Mouse (Mus musculus) fat pad, adult 2 months (tissue): Measurements from ENCODE around the gene Cabp1.

Source experiments
- DNase-seq: peaks from one replicate; pipeline ENCODE4 v3.0.0-alpha.2; 2011; ENCODE audit warnings: low read depth, low spot score; ENCODE audit errors: extremely low read depth

The Cabp1 gene

DNA sequence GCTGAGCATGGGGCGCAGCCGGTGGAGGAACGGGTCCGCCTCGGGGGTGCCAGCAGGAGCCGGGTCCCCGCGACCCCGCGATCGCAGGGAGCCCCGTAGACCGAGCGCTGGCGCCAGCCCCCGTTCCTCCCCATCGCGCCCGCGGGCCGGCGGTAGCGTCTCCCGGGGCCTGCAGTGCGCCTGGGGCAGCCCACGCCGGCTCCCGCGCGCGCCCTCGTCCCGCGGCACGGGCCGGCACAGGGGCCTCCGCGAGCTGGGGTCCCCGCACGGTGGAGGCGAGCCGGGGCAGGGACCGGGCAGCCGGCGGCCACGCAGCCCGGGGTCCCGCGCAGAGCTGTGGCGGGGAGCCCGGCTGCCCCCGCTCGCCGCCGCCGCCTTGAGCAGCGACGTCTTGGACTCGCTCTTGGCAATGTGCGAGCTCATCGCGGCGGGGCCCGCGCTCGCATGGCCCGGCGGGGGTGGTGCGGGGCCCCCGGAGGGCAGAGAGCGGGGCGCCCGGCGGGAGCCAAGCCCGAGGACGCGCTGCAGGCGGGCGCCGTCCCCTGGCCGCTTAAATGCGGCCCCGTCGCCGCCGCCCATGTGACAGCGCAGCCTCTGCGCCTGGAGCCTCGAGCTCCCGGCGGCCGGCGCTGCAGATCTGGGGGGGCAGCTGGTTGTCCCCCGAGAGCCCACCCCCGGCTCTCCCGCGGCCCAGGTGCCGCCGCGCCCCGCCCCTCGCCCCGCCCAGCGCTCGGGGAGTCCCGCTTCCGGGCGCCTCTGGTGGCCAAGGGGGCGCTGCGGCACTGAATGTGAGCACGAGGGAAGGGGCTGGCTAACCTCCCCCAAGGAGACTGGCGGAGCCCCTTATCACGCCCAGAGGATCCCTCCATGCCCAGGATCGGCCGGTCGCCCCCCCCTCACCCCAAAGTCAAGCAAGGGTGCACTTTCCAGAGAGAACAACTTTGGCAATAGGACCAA lies at the start of gene Cabp1:
Gene Cabp1, minus strand, starts transcription at position 713 of the 957 bp plus-strand sequence.
- no peak for DNase-seq

DNA sequence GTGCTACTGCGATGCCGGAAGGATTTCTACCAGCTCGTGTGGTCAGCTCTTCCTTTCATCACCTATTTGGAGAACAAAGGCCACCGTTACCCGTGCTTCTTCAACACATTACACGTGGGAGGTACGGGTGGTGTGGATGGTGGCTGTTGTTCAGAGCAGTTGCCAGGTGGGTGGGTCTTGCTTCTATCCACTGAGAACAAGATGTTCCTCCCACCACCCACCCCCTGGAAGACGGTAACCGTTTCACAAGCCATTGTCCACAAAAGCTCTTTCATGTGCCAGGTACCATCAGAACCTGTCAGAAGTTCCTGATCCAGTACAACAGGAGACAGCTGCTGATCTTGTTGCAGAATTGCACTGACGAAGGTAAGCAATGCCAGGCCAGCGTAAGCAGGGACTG lies 46.0 kb upstream of the Cabp1 start:
- DNase-seq = peak; percentile 85

DNA sequence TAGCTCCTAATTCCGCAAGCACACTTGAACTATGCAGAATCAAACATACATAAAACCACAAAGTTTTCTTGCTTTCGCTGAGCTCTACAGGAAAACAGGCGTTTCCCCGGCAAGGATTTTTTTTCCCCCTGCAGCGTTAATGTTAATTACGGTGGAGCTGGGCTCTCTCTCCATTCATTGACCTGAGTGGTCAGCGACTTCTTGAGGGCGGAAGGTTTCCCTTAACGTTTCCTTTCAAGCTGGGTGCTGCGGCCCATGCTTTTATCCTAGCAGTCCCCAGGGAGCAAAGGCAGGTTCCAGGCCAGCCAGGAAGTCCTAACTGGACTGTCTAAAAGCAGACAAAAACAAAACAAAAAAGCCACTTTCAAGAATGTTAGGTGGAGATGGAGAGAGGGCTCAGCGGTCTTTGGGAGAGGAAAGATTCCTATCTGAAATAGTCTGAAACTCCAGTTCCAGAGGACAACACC lies 44.6 kb upstream of the Cabp1 start:
- DNase-seq = no peak

DNA sequence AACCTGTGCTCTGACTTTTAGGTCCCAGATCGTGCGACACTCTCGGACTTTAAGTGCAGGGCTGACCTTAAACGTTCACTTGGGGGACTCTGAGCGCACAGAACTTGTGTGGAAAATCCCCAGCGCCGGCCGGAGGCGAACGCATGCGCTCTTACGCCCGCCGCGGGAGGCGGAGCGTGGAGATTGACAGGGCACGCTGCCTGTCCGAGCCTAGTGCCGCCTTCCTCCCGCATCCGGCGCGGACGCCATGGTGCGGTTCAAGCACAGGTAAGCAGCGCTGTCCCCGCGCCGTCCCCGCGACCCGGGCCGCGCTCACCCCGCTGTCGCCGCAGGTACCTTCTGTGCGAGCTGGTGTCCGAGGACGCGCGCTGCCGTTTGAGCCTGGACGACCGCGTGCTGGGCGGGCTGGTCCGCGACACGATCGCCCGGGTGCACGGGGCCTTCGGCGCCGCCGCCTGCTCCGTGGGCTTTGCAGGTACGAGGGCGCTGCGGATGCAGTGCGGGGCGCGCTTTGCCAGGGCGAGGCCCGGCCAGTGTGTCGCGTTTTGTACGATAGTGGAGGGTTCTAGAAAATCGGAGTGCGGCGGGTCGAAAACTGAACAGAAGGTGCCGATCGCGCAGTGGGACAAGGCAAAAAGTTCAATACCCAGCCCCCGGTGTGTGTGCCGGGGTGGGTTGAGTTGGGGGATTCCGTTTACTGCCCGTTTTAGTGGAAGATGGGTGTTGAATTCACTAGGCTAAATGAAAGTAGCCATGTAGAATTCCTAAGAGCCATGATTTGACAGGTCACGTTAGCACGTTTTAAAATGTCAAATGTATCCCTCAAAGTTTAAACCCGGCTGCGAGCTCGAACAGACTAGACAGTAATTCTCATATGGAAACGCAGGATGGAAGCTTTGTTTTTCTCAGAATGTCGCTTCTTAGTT lies 43.9 kb upstream of the Cabp1 start:
- no peak for DNase-seq

DNA sequence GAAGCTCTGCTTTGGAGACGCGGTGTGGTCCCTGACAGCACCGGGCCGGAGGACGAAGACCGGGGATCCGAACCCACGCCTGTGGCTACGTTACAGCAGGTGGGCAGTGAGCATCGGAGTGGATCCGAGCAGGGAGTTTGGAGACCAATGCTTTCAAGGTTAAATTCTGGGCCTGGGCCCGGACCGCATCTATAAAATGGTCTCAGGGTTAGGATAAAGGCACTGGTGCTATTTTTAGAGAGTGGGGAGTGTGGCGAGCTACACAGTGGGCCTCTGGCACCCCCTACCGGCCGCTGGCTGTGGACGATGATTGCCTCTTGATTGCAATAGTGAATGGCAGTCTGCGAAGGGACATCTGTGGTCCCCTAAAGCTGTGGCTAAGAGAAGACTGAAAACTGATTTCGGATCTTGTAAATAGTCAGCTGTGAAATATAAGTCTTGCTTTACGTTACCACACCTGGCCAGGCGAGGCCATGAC lies 41.6 kb upstream of the Cabp1 start, which contains the start of gene Pop5:
Gene Pop5, plus strand, starts transcription at position 51 of the 478 bp plus-strand sequence.
- no peak for DNase-seq

DNA sequence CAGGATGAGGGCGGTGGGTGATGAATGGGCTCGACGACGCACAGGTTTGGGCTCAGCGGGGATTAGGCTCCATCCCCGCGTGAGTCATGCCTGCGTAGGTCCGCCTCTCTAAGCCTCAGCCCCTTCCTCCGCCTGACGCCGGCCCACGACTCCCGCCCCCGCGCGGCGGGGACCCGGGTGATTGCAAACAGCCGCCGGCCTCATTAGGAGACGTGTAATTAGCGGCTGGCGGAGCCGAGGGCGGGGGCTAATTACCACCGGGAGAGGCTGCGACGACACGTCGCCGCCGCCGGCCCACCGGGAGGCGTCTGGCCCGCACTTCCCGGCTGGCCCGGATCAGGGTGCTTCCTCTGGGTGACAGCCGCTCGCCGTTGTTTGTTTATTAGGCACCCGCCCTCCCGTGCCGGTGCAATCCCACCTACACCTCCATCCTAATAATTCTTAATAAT lies 41.2 kb upstream of the Cabp1 start:
- DNase-seq = no peak

DNA sequence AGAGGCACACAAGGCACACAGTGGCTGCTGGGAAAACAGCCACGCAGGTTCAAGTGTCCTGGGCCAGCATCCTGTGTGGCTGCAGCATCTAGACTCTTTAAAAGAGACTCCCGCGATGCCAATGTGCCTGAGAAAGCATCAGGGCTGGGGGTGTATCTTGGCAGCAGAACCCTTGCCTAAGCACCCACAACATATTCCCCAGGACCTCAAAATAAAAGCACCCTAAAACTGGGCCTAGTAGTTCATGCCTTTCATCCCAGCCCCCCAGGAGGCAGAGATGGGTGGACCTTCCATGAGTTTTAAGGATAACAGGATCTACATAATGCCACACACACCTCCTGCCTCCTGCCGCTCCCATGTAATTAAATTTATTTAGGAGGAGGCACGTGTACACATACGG lies 40.3 kb upstream of the Cabp1 start:
- no peak for DNase-seq

DNA sequence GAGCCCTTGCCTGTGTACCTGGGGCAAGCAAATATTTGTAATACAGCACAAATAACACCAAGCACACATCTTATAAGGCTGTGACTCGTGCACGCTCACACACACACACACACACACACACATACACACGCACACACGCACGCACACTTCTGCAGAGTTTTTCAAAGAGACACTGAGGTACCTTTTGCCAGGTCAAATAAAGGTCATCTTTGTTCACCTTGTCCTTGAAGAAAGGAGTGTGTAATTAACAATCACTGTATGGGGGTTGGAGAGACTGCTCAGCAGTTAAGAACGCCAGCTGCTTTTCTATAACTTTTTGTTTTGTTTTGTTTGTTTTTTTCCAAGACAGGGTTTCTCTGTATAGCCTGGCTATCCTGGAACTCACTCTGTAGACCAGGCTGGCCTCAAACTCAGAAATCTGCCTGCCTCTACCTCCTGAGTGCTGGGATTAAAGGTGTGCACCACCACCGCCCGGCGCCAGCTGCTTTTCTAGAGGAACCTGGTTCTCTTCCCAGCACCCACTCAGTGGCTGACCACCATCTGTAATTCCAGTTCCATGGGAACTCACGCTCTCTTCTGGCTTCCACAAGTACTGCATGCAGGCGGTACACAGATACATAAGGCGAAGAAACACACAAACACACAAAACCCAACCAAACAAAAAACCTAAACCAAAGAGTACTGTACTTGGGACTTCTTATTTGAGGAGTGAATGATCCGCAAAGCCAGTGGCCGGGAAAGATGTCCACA lies 39.0 kb upstream of the Cabp1 start:
- no peak for DNase-seq

DNA sequence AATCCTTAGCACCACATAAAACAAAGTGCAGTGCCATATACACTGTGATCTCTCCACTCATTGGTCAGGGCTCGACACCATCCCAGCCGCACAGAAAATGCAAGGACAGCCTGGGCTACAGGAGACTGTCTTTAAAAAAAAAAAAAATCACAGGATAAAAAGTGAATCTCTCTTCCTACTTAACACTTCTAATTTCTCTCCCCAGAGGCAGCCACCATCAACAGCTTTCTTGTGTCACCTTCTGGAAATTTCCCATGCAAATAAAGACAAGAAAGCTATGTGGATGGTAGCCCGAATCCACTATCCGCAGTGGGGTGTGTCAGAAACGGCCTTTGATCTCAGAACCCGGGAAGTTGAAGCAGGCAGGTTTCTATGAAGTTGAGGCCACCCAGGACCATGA lies 38.3 kb upstream of the Cabp1 start:
- no peak for DNase-seq

DNA sequence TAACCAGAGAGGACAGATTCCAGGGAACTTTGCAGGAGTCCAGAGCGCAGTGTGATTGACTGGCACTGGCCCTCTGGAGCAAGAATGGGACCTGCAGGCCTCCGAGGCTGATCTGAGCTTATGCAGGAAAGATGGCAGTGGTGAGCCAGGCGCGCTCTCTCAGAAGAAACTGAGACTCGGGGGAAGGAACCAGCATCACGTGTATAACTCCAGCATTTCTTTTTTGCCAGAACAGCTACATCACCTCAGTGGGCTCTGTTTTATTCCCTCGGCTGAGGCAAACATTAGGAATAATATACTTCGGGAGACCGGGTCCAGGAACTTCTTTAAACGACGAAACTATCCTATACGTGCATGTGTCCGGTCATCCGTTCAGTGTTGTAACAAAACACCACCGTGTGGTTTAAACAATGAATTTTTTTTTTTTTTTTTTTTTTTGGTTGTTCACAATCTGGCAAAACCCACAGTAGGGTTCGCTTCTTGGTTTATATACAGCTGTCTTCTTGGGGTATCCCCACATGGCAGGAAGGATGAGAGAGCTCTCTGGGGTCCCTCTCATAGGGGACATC lies 37.5 kb upstream of the Cabp1 start:
- no peak for DNase-seq

DNA sequence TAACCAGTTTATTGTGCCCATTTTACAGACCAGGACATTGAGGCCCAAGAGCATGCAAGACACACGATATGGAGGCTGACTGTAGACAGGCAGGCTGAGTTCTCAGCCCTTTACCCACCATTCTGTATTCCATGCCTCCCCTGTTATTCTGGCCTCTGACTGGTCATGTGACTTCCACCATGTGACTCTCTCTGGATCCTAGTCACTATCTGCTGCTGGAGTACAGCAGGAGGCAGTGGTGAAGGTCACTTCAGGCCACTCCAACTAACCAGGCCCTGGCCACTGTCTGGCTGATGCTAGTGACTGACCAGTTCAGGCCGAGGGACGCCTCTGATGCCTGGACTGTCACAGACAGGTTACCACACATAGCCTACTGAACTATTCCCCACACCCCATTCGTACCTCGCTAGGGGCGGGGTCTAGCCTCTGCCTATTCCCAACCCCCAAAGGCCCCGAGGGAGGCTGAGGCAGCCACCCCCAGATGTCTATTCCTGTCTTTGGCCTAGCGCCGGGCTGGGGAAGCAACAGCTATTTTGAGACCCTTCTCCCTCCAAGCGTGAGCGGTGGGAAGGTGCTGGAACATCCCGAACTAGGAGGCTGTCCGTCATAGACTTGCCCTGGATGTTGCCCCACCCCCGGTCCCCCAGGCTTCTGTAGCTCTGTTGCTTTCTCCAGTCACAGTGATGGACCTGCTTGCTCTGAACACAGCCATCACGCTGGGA lies 36.8 kb upstream of the Cabp1 start:
- no peak for DNase-seq

DNA sequence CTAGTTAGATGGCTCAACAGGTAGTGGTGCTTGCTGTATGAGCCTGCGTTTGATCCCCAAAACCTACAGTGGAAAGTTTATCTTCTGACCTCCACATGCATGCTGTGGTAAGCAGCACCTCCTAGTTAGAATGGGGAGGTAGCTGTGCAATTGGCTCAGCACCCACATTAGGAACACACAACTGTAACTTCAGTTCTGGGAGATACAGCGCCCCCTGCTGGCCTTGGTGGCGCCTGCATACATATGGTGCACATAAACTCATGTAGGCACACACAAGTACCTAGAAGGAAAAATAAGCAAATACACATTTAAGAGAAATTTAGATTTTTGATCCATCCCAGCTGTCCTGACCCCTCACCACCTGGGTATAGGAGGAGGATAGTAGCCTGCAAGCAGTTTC lies 28.3 kb upstream of the Cabp1 start:
- DNase-seq = no peak

DNA sequence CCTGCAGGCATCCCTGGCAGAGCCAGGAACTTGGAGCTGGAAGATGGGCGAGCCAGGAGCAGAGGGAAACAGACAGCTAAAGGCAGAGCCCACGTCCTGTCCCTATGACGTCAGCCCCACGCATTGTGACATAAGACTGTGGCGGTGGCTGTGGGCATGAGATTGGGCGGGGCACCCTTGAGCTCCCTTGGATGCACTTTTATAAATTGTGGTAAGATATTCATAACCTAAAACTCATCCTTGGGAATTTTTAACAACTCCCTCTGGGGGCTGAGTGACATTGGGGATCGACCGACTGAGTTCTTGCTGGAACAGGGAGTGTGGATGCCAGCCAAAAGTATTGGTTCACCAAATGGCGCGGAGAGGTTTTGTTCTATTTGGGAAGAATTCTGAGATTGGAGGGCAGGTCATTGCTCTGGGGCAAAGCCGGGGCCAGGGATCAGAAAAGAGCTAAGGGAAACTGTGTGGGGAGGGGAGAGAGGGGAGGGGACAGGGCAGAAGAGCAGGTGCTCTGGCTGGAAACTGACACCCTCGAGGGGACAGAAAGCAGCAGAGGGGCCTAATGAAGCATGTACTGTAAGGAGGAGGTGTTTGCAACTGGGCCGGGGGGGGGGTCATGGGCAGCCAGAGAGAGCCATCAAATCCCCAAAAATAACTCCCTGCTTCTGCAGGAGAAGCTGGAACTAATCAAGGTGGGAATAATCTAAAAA lies 26.9 kb upstream of the Cabp1 start:
- DNase-seq = no peak

DNA sequence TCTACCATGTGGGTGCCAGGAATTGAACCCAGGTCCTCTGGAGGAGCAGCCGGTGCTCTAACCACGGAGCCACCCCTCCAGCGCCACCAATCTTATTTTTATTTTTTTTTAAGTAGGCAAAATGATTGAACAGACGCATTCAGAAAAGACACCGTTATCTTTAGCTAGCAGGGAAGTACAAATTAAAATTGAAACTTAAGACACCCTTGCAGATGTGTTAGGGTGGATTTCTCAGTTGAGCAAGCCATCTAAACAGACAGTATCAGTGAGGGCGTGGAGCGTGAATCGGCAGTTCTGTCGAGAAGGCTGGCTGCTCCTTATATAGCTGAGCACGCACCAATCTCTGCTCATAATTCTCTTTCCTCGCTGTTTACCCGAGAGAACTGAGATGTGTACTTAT lies 23.8 kb upstream of the Cabp1 start:
- no peak for DNase-seq

DNA sequence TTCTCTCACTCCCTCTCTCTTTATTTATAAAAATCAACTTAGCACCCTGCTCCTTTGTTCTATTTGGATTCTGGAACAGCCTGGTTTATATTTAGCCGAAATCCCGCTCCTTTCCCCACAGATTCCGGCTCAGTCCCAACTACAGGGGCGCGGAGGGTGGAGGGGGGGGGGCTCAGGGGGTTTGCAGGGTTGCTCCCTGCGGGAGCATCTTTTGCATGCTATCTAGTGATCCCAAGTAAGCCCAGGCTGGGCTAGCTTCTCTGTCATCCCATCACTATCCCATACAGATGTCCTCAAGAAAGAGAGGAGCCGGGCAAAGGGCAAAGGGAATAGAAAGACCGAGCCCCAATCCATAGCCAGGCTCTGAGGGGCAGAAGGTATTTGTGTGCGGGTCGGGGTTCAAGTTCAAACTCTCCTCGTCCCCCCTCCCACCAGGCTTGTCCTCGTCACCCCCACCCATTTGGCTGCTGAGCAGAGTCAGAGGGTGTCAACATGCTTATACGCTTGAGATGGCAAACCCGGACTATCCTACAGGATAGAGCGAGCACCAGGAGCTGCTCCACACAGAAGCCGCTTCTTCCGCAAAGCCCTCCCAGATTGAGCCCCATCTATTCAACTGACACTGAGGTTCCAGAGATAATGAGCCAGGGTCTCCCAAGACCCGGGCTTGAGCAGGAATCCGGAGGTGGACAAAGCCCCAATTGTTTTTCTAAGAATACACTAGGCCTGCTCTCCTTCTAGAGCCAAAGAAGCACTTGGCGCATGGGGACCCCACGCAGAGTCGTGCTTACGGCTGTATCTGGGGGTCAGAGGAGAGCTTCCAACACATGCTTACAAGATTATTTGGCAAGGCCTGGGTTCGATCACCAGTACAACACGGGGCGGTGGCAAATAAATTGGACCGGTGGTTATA lies 21.3 kb upstream of the Cabp1 start:
- DNase-seq = no peak

DNA sequence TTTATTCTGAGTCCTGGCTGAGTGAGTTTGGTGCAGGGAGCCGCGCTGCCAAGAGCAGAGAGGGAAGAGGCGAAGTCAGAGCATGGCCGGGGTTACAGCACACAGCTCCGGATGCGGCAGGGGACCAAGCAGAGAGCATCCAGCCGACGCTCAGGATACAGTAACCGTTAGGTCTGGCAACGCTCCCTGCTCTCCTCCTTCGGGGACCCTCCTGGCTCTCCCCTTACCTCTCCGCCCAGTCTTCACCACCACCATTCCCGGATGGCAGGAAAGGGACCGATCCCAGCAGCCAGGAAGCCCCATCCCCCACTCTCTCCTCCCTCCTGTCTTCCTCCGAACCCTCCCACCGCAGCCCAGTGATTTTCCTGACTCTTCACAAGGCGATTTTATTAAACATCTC lies 20.7 kb upstream of the Cabp1 start:
- no peak for DNase-seq

DNA sequence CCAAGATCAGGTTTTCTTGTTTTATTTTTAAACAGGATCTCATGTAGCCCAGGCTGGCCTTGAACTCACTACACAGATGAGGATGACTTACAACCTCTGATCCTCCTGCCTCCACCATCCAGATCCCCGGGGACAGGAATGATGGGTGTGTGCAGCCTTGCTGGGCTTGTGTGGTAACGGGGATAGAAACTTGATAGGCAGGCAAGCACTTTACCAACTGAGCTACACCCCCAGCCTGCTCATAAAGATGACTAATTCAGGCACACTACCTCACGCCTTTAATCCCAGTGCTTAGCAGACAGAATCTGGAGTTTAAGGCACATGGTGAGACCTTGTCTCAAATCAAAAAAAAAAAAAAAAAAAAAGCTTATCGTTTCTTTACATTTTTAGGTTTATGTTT lies 18.7 kb upstream of the Cabp1 start:
- no peak for DNase-seq

DNA sequence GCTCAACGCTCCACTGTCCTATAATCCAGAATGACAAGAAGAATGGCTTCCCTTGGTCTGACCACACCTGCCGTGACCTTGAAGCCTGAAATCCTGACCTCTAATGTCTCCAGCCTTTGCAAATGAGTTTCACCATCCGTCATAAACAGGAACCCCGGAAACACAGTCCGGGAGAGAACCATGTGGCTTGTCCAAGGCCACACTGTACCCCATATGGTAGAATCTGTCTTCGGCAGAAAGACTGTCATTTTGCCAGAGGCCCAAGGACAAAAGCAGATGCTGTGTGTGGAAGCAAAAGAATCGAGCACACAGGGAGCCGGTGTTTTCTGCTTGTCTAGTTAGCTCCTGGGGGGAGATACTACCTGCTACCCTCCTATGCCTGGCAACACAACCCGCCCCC lies 18.3 kb upstream of the Cabp1 start:
- no peak for DNase-seq
